Mouse (Mus musculus) monocyte, adult 59 days (primary cell): Measurements from ENCODE around the gene Kcnk7. TPM values are rescaled to one million over a fixed set of nuclear protein-coding genes. Genes with fewer than 3 reads are reported as not detected.

Experiments used
- total RNA-seq, 2 experiments: library from RNA; stranded (reverse); gene quantifications; one replicate each; pipeline ENCODE4 v1.2.4; 2023

Kcnk7 gene
- not detected for total RNA-seq

GRCm38 (mm10) chr19:5704163-5704800, at the start of gene Kcnk7:
TSS of gene Kcnk7 (plus strand) at chr19:5704367.

DNA sequence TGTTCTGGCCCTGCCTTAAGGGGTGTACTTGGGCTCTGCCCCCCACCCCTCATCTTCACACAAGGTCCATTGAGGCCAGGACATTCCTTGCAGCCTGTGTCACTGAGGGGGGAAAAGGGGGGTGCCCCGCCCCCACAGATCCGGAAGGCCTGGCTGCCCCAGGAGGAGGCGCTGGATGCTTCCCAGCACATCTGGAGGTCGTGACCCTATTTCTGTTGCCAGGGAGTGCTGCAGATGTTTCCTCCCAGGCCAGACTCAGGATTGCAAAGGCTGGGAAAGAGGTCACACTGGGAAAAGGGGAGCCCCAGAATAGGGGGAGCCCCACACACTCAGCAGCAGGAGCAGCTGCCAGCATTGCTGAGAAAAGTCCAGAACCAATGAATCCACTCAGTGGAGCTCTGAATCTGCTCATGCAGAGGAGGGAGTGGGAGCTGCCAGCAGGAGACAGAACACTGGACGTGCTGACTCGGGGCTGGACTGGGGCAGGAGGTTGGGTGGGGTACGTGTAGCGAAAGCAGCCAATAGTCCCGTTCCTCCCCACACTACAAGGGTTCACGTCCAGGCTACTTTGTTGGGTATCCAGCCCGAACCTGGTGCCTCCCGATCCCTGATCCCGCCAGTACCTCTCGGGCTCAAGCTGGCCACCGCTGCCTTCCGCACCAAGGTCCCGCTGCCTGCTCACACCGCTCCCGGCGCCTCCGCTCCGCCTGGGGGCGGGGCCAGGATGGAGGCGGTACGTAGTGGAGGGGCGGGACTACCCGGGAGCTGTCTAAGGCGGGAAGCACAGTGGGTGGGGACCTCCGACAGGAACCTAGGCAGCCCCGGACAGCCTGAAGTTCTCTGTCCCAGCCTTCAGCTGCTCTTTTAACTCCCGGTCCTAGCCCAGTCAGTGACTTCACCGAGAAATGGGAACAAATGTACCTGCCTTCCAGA, 40.9 kb upstream of the Kcnk7 start, which contains the start of gene Sipa1:
TSS of gene Sipa1 (minus strand) at position 727 of the 933 bp plus-strand sequence.

GRCm38 (mm10) chr19:5688200-5689087, 15.7 kb upstream of the Kcnk7 start, which contains the start of the genes Map3k11 and Pcnx3:
TSS of gene Map3k11 (plus strand) at chr19:5688742.
TSS of gene Pcnx3 (minus strand) at chr19:5688908.

DNA sequence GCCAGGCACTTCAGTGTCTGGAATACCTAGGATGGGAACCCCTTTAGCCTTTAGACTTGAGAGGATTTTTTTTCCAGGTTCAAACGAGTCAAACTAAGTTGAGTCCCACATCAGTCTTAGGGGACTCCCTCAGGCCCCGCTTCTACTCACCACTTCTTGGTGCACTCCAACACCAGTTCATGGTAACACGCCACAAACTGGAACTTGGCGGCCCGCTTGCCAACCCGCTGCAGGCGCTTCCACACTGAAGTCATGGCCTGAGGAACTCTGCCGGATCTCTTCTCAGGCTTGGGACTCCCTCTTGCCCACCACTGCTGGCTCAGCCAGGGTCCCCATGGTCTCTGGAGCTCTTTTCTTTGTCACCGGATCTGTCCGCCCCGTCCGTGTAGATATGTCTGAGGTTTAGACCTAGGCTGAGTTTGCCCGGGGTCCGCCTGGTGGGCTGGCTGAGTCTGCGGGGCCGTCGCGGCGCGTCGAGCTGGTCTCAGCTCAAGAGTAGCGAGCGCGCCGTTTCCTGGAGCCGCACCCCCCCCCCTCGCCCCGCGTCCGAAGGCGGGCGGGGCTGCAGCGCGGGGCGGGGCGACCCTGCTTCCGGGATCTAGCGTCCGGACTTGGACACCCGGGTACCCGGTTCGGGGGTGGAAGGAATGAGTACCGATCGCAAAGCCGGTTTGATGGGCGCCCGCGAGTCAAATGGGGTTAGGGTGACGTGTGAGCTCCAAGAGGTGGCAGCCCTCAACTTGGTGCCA, 21.8 kb downstream of the Kcnk7 start, which contains the start of gene Ehbp1l1:
TSS of gene Ehbp1l1 (minus strand) at position 551 of the 749 bp plus-strand sequence.

DNA sequence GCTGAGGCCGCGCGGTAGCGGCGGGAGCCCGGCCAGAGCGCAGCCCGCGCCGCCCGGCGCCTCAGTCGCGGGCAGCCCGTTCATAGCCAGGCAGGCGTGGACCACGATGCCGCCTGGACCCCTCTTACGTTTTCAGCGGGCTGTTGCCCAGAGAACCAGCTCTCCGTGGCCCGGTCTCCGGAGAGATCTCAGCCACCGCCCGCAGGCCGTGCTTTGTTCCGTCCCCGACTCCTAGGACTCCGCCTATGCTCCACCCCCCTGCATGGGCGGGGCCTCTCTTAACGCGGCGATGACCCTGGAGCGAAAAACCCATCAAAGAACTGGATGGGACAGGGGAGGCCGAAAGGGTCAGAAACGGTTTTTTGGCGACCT, 25.3 kb downstream of the Kcnk7 start, which contains the start of gene Fam89b:
TSS of gene Fam89b (minus strand) at position 210 of the 372 bp plus-strand sequence.

GRCm38 (mm10) chr19:5740320-5741317, 36.5 kb downstream of the Kcnk7 start, which contains the start of gene Ltbp3:
TSS of gene Ltbp3 (plus strand) at chr19:5740904.

Other genes with a start within 250 kb of the Kcnk7 start
- gene Ccdc85b, start 246.5 kb upstream of the Kcnk7 start, total RNA-seq, result 1 to 10 TPM; 3.7 to 4.6 TPM
- gene Fibp, start 243.8 kb upstream of the Kcnk7 start, total RNA-seq, result 10 to 100 TPM; 80.6 to 81.0 TPM
- under 1 TPM; 0.46 to 0.73 TPM for gene Ctsw, start 235.9 kb upstream of the Kcnk7 start, total RNA-seq
- 1 to 10 TPM; 5.1 to 6.7 TPM for gene Efemp2, start 230.4 kb upstream of the Kcnk7 start, total RNA-seq
- gene Mus81, start 216.0 kb upstream of the Kcnk7 start, total RNA-seq, result 10 to 100 TPM; 16.7 to 17.4 TPM
- 1,000 to 10,000 TPM; 1,345 to 1,440 TPM for gene Cfl1, start 213.9 kb upstream of the Kcnk7 start, total RNA-seq
- 1 to 10 TPM; 1.3 to 1.4 TPM for gene 1700020D05Rik, start 200.6 kb upstream of the Kcnk7 start, total RNA-seq
- 1 to 10 TPM; 2.0 to 4.9 TPM for gene Snx32, start 193.8 kb upstream of the Kcnk7 start, total RNA-seq
- gene Ovol1, start 143.7 kb upstream of the Kcnk7 start, total RNA-seq, result not detected
- gene Ap5b1, start 136.3 kb upstream of the Kcnk7 start, total RNA-seq, result 10 to 100 TPM; 35.2 to 39.9 TPM
- gene Rnaseh2c, start 102.5 kb upstream of the Kcnk7 start, total RNA-seq, result 10 to 100 TPM; 64.5 to 74.1 TPM
- 10 to 100 TPM; 87.2 to 88.5 TPM for gene Kat5, start 94.1 kb upstream of the Kcnk7 start, total RNA-seq
- gene Rela, start 66.9 kb upstream of the Kcnk7 start, total RNA-seq, result 100 to 1,000 TPM; 150 to 154 TPM
- 100 to 1,000 TPM; 153 to 157 TPM for gene Sipa1, start 40.7 kb upstream of the Kcnk7 start, total RNA-seq
- gene Map3k11, start 15.6 kb upstream of the Kcnk7 start, total RNA-seq, result 100 to 1,000 TPM; 113 to 114 TPM
- 100 to 1,000 TPM; 112 to 131 TPM for gene Pcnx3, start 15.5 kb upstream of the Kcnk7 start, total RNA-seq
- 100 to 1,000 TPM; 236 to 244 TPM for gene Ehbp1l1, start 21.9 kb downstream of the Kcnk7 start, total RNA-seq
- gene Fam89b, start 25.3 kb downstream of the Kcnk7 start, total RNA-seq, result 100 to 1,000 TPM in 1 of 2 experiments, 10 to 100 TPM in 1; 98.8 to 107 TPM
- 1 to 10 TPM; 3.8 to 5.4 TPM for gene Ltbp3, start 36.5 kb downstream of the Kcnk7 start, total RNA-seq
- gene Scyl1, start 67.1 kb downstream of the Kcnk7 start, total RNA-seq, result 100 to 1,000 TPM in 1 of 2 experiments, 10 to 100 TPM in 1; 92.2 to 100 TPM
- gene Frmd8, start 170.9 kb downstream of the Kcnk7 start, total RNA-seq, result 10 to 100 TPM; 80.4 to 88.1 TPM
- gene Slc25a45, start 173.4 kb downstream of the Kcnk7 start, total RNA-seq, result 10 to 100 TPM; 77.6 to 84.5 TPM
- gene Tigd3, start 189.8 kb downstream of the Kcnk7 start, total RNA-seq, result 1 to 10 TPM; 1.1 to 1.6 TPM
- 100 to 1,000 TPM; 131 to 160 TPM for gene Dpf2, start 208.6 kb downstream of the Kcnk7 start, total RNA-seq
- 10 to 100 TPM; 40.3 to 51.9 TPM for gene Cdc42ep2, start 220.4 kb downstream of the Kcnk7 start, total RNA-seq